Mouse (Mus musculus) layer of hippocampus, adult 8-10 months (tissue): Measurements from ENCODE around the gene Cpt1a. TPM values are rescaled to one million over a fixed set of nuclear protein-coding genes. Genes with fewer than 3 reads are reported as not detected.

Source experiments
- DNase-seq, 2 experiments: peaks; one replicate each; pipeline ENCODE4 v3.0.0; 2022; ENCODE audit warnings: low spot score in 2 of 2
- total RNA-seq, 4 experiments: library from RNA; stranded (reverse); gene quantifications; 2 replicates each; pipeline ENCODE4 v1.2.4; 2022

Gene Cpt1a
- total RNA-seq, 4 experiments from 2014 or later = 24.0 to 30.2 (median 26.7) TPM

- DNase-seq = no peak
Observed at GRCm38 (mm10) chr19:3365089-3365488, 43.0 kb downstream of the Cpt1a start.

DNA sequence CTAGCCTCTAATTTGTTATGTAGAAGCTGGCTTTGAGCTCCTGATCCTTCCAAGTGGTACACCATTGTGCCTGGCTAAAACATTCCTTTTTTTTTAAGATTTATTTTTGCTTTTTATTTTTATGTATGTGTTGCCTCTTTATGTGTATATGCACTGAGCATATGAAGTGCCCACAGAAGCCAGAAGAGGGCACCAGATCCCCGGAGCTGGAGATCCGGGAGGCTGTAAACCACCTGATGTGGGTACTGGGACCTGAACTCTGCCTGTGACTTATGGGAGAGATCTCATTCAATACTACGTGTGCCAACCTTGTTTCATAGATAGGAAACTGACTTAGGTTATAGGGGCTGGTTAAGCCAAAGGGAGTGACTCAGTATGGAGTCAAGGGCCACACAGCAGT, 46.1 kb downstream of the Cpt1a start:
- DNase-seq = no peak

DNA sequence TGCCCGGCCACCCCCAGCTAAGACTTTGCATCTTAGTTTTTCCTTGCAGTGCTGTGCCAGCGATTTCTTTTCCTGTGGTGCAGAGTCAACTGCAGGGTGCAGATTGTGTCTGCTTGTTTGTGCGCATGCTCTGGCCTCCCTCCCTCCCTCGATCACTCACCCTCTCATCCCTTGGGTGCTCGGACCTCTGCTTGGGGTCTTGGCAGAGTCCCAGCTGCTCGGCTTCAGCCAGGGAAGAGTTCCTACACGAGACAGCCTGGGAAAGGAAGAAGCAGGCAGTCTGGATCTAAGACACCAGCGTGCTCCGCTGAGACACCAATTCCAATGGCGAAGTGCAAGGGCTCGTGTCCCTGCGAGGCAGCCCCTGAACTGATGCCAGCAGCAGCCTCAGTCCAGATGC, 51.2 kb downstream of the Cpt1a start:
- no peak for DNase-seq

- DNase-seq = no peak
Observed at GRCm38 (mm10) chr19:3374028-3374427, 51.9 kb downstream of the Cpt1a start.

DNA sequence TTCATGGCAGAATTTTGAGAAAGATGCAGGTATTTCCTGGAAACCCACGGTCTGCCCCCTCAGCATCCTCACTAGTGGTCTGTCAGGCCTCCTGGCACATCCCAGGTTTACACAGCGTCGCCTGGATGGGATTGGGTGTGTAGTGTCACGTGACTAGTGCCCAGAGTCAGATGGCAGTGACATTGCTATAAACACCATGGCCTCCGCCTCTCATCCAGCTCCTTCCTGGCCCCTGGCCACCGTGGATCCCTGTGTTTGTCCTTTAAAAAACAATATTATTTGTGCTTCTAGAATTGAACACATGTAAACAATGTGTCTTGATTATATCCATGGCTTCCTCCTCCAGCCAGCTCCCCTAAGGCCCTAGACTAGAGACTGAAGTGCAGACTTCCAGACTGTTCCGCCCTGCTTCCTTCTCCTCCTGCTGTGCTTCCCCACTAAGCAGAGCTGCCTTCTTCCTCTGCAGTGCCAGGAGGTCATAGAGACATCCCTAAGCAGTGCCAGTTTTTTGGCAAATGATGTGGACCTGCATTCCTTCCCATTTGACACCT, 53.9 kb downstream of the Cpt1a start:
- DNase-seq = no peak

- no peak for DNase-seq
Observed at GRCm38 (mm10) chr19:3376966-3377715, 55.0 kb downstream of the Cpt1a start.

DNA sequence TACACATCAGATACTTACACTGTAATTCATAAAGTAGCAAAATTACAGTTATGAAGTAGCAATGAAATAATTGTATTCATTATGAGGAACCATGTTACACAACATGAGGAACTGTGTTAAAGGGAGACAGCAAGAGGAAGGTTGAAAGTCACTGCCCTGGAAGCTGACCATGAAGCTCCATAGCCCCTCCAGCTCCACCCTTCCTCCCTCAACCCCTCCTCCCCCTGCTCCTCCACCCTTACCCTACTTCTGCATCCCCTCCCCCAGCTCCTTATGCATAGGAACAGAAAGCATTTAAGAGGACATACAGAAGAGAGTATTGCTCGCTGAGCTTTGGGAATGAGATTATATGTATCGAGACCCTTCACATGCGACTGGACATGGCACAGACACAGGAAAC, 56.5 kb downstream of the Cpt1a start:
- no peak for DNase-seq

GRCm38 (mm10) chr19:3388061-3388460, 65.9 kb downstream of the Cpt1a start:
- DNase-seq = no peak

- DNase-seq = peak; percentile 69 to 75
Observed at GRCm38 (mm10) chr19:3388629-3389057, 66.5 kb downstream of the Cpt1a start, which contains the start of gene Tesmin. TSS of gene Tesmin (plus strand) at chr19:3388857.

DNA sequence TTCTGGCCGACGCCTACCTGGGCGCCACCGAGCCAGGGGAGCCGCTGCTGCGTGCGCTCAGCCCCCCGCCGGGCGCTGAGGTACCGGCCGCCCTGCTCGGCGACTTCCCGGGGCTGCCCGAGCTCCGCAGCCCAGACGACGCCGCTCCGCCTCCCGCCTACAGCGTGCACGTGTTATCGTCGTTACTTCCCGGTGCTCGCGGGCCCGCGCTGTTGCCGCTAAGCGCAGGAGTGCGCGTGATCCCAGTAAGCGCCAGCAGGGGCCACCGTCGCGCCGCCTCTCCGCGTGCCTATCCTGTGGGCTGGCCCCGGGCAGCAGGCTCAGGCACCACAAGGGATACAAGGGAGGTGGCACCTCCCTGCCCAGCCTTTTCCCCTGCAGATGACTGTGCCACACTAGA, 67.0 kb downstream of the Cpt1a start:
- peak; percentile 65 to 83 for DNase-seq

DNA sequence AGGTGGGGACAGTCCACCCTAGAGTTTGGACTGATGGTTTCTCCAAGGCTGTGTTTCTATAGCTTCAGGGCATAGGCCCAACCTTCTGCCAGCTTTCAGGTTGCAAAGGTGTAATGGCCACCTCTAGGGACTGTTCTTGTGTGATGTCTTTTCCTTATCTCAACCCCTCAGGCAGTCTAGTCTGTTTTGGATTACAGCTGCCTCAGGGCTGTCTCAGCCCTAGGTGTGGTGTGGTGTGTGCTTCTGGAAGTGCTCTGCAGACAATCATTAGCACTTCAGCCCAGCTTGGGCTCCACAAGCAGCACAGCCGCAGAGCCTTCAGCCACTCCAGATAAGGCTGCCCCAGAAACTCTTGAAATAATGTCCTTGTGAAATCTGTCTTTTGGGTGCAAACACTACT, 70.2 kb downstream of the Cpt1a start:
- DNase-seq = no peak

GRCm38 (mm10) chr19:3394216-3394615, 72.1 kb downstream of the Cpt1a start:
- DNase-seq = no peak

DNA sequence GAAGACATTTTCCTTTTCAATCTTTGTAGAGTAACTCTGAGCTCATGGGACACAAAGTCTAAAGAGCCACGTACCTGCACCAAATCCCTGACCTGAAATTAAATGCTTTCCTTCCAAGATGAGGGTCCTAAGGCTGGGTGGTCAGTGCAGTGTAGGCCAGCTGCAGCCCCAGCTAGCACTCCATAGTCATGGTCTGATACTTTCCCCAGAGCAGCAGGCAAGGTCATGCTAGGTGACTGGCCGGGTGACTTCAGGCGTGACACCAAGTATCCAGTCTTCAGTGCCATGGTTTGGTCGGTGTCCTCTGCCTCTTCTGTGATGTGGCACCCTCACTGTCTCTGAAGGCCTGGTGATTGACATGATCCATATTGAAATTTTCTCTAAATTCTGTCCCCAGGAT, 77.9 kb downstream of the Cpt1a start:
- DNase-seq = no peak

DNA sequence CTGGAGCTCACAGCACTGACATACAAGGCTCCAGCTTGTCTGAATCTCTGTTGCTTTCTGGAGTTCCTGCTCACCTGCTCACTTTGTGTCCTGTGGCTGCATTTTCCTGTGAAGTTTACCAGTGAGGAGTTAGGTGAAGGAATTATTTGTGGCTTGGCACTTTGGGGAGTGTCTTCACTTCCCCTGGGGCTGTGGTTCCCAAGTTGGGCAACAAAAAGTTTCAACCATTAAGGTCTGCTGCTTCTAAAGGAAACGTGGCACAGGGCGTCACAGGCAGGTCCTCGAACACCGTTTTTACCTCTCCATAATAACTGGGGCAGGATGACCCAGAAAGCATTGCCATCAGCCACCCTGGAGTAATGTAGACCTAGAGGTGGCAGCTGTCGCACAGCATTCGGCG, 79.4 kb downstream of the Cpt1a start:
- DNase-seq = no peak

DNA sequence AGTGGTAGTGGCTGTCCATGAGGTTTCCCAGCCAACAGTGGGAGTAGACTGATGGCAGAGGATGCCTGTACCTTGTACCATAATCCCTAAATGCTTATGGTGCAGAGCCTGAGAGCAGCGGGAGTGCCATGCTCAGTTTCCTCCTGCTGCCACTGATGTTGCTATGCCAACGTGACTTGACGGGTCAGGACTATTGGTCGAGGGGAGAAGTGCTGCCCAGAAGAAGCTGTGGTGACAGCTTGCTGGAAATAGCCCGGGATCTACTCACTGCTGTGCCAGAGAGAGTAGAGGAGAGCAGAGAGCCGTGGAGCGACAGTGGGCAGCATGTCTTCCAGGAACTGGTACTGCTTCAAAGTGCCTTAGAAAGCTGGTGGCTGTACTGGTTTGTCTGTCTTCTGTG, 79.8 kb downstream of the Cpt1a start:
- DNase-seq = no peak

DNA sequence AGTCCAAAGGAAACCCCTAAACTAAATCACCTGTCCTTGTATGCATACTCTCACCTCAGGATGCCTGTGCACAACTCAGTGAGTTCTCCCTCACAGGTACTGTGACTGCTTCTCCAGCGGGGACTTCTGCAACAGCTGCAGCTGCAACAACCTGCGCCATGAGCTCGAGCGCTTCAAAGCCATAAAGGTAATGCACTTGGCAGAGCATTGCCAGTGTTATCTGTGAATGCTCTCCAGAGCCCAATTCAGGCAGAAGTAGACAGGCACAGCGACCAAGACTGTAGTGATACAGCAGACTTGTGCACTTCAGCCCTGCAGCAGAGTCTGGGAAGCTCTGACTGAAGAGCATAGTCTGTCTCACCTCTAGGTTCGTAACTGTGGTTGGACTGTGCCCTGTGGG, 80.3 kb downstream of the Cpt1a start:
- DNase-seq = no peak

DNA sequence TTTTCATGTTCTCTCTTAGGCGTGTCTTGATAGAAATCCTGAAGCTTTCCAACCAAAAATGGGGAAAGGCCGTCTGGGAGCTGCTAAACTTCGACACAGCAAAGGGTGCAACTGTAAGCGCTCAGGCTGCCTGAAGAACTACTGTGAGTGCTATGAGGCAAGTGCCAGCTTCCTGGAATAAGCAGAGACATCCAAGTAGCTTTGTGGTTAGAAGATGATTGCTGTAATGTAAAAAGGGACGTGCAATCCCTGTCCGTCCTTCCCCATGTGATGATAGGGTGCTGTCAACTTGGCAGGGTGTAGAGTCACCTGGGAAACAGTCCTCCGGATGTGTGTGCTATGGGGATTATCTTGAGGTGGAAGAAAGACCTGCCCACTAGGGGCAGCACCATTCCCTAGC, 81.9 kb downstream of the Cpt1a start:
- DNase-seq = no peak

GRCm38 (mm10) chr19:3405531-3406281, 83.6 kb downstream of the Cpt1a start:
- no peak for DNase-seq

- DNase-seq = no peak
Observed at GRCm38 (mm10) chr19:3414268-3414733, 92.2 kb downstream of the Cpt1a start, which contains the start of gene Gal. TSS of gene Gal (minus strand) at chr19:3414544.

- DNase-seq = peak; percentile 12 to 16
Observed at GRCm38 (mm10) chr19:3419251-3419650, 97.1 kb downstream of the Cpt1a start.

DNA sequence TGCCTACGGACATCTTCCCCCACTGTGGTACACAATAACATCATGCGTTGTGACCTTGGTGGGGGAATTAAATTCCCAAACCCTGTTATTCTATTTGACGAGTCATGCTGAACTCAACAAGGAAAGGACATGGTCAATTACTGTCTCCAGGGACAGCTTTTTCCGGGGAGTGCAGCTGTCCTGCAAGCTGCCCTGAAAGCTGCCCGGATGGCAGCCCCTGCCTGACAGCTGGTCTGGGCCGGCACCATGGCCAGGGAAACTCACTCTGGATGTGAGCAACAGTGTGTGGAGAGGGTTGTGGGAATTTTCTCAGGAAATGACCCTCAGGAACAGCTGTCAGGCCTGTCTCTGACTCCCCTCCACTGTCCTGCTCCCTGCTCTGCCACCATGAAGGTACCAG, 100.4 kb downstream of the Cpt1a start:
- no peak for DNase-seq

GRCm38 (mm10) chr19:3422981-3423380, 100.8 kb downstream of the Cpt1a start:
- no peak for DNase-seq
